Mouse (Mus musculus) T-helper 17 cell (primary cell): ENCODE measurements at regions not wholly inside any gene's neighbourhood (a gene's known extent, or its start where the extent isn't known, plus 50 kb on each side); places are given as distances from the start of the nearest gene placed in this dataset.

Experiments used
- in situ Hi-C, 2 experiments: fragments of 300-600 bp; cut with MboI, MseI; formaldehyde crosslinking; loops; 1 replicate in 1 of 2; 2 replicates in 1 of 2; pipeline ENCODE4 v1.15.1; 2025; ENCODE audit warnings: high pct_unique_total_duplicates in 2 of 2

DNA sequence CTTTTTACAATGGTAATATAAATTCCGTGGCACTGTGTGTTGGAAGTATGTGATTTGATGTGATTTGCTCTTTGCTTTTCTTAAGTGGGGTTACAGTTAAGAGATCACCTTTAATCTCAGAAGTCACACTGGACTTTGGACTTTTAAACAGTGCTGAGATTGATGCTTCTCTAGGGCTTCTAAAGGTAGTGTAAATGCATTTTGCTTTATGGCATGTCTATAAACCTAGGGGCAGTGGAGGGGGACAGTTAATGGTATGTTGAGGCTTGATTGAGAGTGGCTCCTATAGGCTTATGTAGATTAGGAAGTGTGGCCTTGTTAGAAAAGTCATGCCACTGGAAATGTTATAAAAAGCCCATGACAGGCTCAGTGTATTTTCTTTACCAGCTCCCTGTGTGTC lies 735.3 kb downstream of the Nap1l3 start:
- in situ Hi-C loops: no loop called here

GRCm38 (mm10) chrX:121654582-121654981 lies 742.6 kb downstream of the Nap1l3 start:
- in situ Hi-C loops: no loop called here

GRCm38 (mm10) chrX:121645548-121645947 lies 751.7 kb downstream of the Nap1l3 start:
- in situ Hi-C loops: no loop called here

- in situ Hi-C loops: no loop called here
Measured at GRCm38 (mm10) chrX:121637180-121637579, 760.0 kb downstream of the Nap1l3 start.

GRCm38 (mm10) chrX:121612061-121612460 lies 785.1 kb downstream of the Nap1l3 start:
- in situ Hi-C loops: loop anchor here in 1 of 2 experiments (25.0 kb wide), 1 partner anchor 1375 kb away; no protein-coding TSS in a partner anchor

DNA sequence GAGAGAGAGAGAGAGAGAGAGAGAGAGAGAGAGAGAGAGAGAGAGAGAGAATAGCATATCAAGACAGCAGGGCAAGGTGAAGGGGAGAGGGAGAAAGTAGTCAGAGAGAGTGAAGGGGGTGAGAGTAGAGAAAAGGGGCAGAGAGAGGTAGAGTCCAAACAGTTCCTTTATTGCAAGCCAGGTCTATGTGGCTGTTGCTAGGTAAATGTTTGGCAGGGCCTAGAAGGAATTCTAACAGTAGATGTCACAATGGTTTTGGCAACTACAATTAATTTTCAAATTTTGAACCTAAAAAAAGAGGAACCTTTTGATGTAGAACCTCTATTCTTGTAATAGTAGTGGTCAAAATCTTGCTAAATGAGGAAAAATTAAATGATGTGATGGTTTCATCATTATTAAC lies 804.3 kb downstream of the Nap1l3 start:
- in situ Hi-C loops: no loop called here
